Mouse (Mus musculus) forebrain, embryonic 16.5 days (tissue): ENCODE results near the gene Stx8. TPM values are rescaled to one million over a fixed set of nuclear protein-coding genes. Genes with fewer than 3 reads are reported as not detected.

ENCODE experiments used
- ATAC-seq: fragments of 200-750 bp; cut with Nextera tagmentation; 2 replicates; pipeline ENCODE4 v1.8.0; 2017; ENCODE audit warnings: mild to moderate bottlenecking, moderate library complexity
- H3K27ac ChIP-seq: fragments of 300-500 bp; sonication (generic); 2 replicates; pipeline ENCODE4 v1.5.1; 2014; ENCODE audit warnings: low read length, control low read depth
- H3K27me3 ChIP-seq: fragments of 300-500 bp; sonication (generic); replicated peaks from 2 replicates; pipeline ENCODE4 v1.6.1; 2014; ENCODE audit warnings: low read length; ENCODE audit not compliant: control insufficient read depth, insufficient read depth
- H3K36me3 ChIP-seq: fragments of 300-500 bp; sonication (generic); 2 replicates; pipeline ENCODE4 v1.6.1; 2014; ENCODE audit not compliant: control insufficient read depth, insufficient read depth
- H3K4me1 ChIP-seq: fragments of 300-500 bp; sonication (generic); replicated peaks from 2 replicates; pipeline ENCODE4 v1.6.1; 2014; ENCODE audit warnings: low read length; ENCODE audit not compliant: control insufficient read depth, insufficient read depth
- H3K4me2 ChIP-seq: fragments of 300-500 bp; sonication (generic); 2 replicates; pipeline ENCODE4 v1.6.1; 2014; ENCODE audit warnings: mild to moderate bottlenecking, low read length, control low read depth
- H3K4me3 ChIP-seq: fragments of 300-500 bp; sonication (generic); replicated peaks from 2 replicates; pipeline ENCODE4 v1.5.1; 2014; ENCODE audit warnings: mild to moderate bottlenecking, low read length, control low read depth
- H3K9ac ChIP-seq: fragments of 300-500 bp; sonication (generic); replicated peaks from 2 replicates; pipeline ENCODE4 v1.6.1; 2014; ENCODE audit warnings: low read depth, low read length, control low read depth
- H3K9me3 ChIP-seq: fragments of 300-500 bp; sonication (generic); 2 replicates; pipeline ENCODE4 v1.6.1; 2016; ENCODE audit warnings: low read length; ENCODE audit not compliant: control insufficient read depth
- WGBS: fragments of 180-500 bp; shearing (Covaris S2); extraction: QIAGEN DNeasy Blood & Tissue Kit; methylation state at CpG from one replicate; pipeline ENCODE4 v1.1.7; 2014; 5-methylcytosine and 5-hydroxymethylcytosine counted together
- polyA plus RNA-seq: library from polyadenylated mRNA; unstranded; fragments of >200 nt; fragmentation: Nextera tagmentation; extraction: Ambion mirVana; gene quantifications from 2 replicates; pipeline ENCODE4 v1.2.1, GENCODE M21; 2015

The Stx8 gene
- polyA plus RNA-seq, 1 experiment from 2014 or later: 68.2 TPM

DNA sequence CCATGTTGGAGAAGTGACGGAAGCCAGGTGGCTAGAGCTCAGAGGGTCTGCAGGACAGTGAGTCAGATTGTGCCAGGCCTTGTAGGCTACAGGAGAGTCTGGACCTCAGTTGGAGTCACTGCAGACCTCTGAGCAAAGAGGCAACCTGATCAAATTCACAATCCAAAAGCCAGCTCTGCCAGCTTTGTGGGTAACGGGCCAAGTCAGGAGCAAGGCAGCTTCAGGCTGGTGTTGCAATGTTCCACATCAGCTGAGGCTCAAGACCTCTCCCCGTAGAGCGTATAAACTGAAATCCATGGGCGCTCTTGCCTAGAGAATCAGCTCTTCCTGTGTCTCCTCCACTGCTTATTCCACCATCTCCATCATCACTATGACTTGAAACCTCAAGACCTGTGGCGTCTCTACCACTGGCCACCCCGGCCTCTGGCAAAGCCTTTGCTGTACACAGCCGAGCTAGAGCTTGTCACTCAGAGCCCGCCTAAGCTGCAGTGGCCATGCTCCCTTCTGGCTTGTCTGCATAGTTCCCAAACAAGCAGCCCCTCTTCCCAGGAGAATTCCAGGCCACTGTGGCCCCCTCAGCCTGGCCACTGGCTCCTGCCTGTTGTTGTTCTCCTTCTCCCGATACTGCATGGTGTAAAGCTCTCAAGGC, 235.9 kb downstream of the Stx8 start:
- no peak overlapping the region for H3K27ac ChIP-seq
- no peak overlapping the region for H3K4me3 ChIP-seq
- ATAC-seq: no peak
- WGBS: 84% methylated on average over 10 of the region's 10 CpGs
- no peaks in the 10 kb centered on the region for H3K27me3 ChIP-seq
- H3K4me1 ChIP-seq: peaks cover 5% of the 10 kb centered on the region; the same call in 1 of the 2 replicates
- no peak overlapping the region for H3K9ac ChIP-seq
- no peaks in the 10 kb centered on the region for H3K9me3 ChIP-seq
- H3K4me2 ChIP-seq: no peak overlapping the region
- H3K36me3 ChIP-seq: no peaks in the 10 kb centered on the region

GRCm38 (mm10) chr11:68202561-68202960, 236.6 kb downstream of the Stx8 start:
- H3K4me3 ChIP-seq: no peak overlapping the region
- no peaks in the 10 kb centered on the region for H3K36me3 ChIP-seq
- no peak overlapping the region for H3K9ac ChIP-seq
- WGBS: 59% methylated on average over 10 of the region's 10 CpGs
- no peak overlapping the region for H3K27ac ChIP-seq
- H3K4me1 ChIP-seq: peaks cover 5% of the 10 kb centered on the region; the same call in 1 of the 2 replicates
- no peaks in the 10 kb centered on the region for H3K9me3 ChIP-seq
- no peak overlapping the region for H3K4me2 ChIP-seq
- ATAC-seq: no peak
- H3K27me3 ChIP-seq: no peaks in the 10 kb centered on the region

- ATAC-seq: no peak
- H3K36me3 ChIP-seq: no peaks in the 10 kb centered on the region
- H3K4me1 ChIP-seq: peaks cover 5% of the 10 kb centered on the region; the same call in 1 of the 2 replicates
- H3K9me3 ChIP-seq: no peaks in the 10 kb centered on the region
- H3K27me3 ChIP-seq: no peaks in the 10 kb centered on the region
- WGBS: 72% methylated on average over 10 of the region's 10 CpGs
- H3K4me3 ChIP-seq: no peak overlapping the region
- no peak overlapping the region for H3K4me2 ChIP-seq
- H3K27ac ChIP-seq: no peak overlapping the region
- no peak overlapping the region for H3K9ac ChIP-seq
Observed at GRCm38 (mm10) chr11:68203658-68204315, 237.8 kb downstream of the Stx8 start.

DNA sequence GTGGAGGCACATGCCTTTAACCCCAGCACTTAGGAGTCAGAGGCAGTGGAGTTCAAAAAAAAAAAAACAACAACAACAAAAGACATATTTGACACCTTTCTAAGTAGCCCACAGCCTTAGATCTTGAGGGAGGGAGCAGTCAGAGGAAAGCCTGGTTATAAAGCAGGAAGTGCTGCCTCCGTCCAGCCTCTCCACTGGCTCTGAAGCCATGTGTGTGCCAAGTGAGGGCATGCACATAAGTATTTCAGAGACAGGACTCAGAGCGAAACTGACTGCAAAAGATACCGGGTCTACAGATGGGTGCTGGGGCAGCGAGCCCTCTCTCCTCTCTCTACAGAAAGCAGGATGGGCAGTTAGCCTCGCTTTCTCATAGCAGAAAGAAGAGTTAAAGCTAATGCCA, 238.4 kb downstream of the Stx8 start:
- 94% methylated on average over 5 of the region's 5 CpGs for WGBS
- H3K4me2 ChIP-seq: no peak overlapping the region
- no peak overlapping the region for H3K27ac ChIP-seq
- no peak overlapping the region for H3K9ac ChIP-seq
- no peaks in the 10 kb centered on the region; the same call in 1 of the 2 replicates for H3K4me1 ChIP-seq
- no peaks in the 10 kb centered on the region for H3K9me3 ChIP-seq
- H3K36me3 ChIP-seq: no peaks in the 10 kb centered on the region
- H3K27me3 ChIP-seq: no peaks in the 10 kb centered on the region
- no peak overlapping the region for H3K4me3 ChIP-seq
- no peak for ATAC-seq

GRCm38 (mm10) chr11:68205572-68206229, 239.7 kb downstream of the Stx8 start:
- H3K4me3 ChIP-seq: no peak overlapping the region
- H3K27ac ChIP-seq: no peak overlapping the region
- ATAC-seq: no peak
- no peak overlapping the region for H3K9ac ChIP-seq
- H3K36me3 ChIP-seq: no peaks in the 10 kb centered on the region
- H3K4me2 ChIP-seq: no peak overlapping the region
- WGBS: 80% methylated on average over 10 of the region's 10 CpGs
- no peaks in the 10 kb centered on the region; the same call in 1 of the 2 replicates for H3K4me1 ChIP-seq
- no peaks in the 10 kb centered on the region for H3K9me3 ChIP-seq
- no peaks in the 10 kb centered on the region for H3K27me3 ChIP-seq

GRCm38 (mm10) chr11:68208023-68208422, 242.0 kb downstream of the Stx8 start:
- Histone ChIP-seq H3K9ac (no peak overlapping the region), H3K4me1 (no peaks in the 10 kb centered on the region; the same call in 1 of the 2 replicates), H3K27ac (no peak overlapping the region), H3K36me3 (no peaks in the 10 kb centered on the region), H3K4me3 (no peak overlapping the region), H3K9me3 (no peaks in the 10 kb centered on the region), H3K4me2 (no peak overlapping the region), H3K27me3 (no peaks in the 10 kb centered on the region)
- 91% methylated on average over 2 of the region's 2 CpGs for WGBS
- no peak for ATAC-seq

GRCm38 (mm10) chr11:68208582-68208981, 242.6 kb downstream of the Stx8 start:
- Histone ChIP-seq H3K4me3 (no peak overlapping the region), H3K4me2 (no peak overlapping the region), H3K36me3 (no peaks in the 10 kb centered on the region), H3K4me1 (no peaks in the 10 kb centered on the region; the same call in 1 of the 2 replicates), H3K27ac (no peak overlapping the region), H3K27me3 (no peaks in the 10 kb centered on the region), H3K9ac (no peak overlapping the region), H3K9me3 (no peaks in the 10 kb centered on the region)
- ATAC-seq: no peak
- 71% methylated on average over 1 of the region's 1 CpGs for WGBS

GRCm38 (mm10) chr11:68209506-68209905, 243.5 kb downstream of the Stx8 start:
- WGBS: 96% methylated on average over 4 of the region's 4 CpGs
- no peak overlapping the region for H3K4me3 ChIP-seq

DNA sequence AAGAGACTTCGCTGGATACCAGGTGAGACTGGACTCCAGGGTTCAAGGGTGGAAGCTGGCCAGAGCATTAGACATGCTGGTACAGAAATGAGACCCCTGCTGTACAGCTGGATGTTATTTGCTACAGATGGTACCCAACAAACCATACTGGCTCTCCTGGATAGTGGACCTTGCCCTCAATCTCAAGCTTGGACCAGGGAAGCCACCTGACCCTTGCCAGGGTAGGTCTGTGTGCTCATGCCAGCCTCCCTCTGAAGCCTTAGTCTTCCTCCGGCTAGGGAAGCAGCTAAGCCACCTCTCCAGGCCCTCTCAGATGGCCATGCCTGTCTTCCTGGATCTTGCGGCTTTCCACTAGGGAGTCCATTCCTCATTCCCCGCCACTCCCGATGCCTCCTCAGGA, 244.7 kb downstream of the Stx8 start:
- peaks cover 11% of the 10 kb centered on the region for H3K4me1 ChIP-seq
- H3K9ac ChIP-seq: no peak overlapping the region
- H3K27ac ChIP-seq: no peak overlapping the region
- no peaks in the 10 kb centered on the region for H3K27me3 ChIP-seq
- H3K9me3 ChIP-seq: no peaks in the 10 kb centered on the region
- H3K4me2 ChIP-seq: no peak overlapping the region
- ATAC-seq: no peak
- no peaks in the 10 kb centered on the region for H3K36me3 ChIP-seq
- 96% methylated on average over 5 of the region's 5 CpGs for WGBS
- no peak overlapping the region for H3K4me3 ChIP-seq

More at GRCm38 (mm10) chr11:68209506-68209905, 243.5 kb downstream of the Stx8 start:
- Histone ChIP-seq H3K4me1 (no peaks in the 10 kb centered on the region; the same call in 1 of the 2 replicates), H3K9me3 (no peaks in the 10 kb centered on the region), H3K27me3 (no peaks in the 10 kb centered on the region), H3K9ac (no peak overlapping the region), H3K36me3 (no peaks in the 10 kb centered on the region), H3K27ac (no peak overlapping the region), H3K4me2 (no peak overlapping the region)
- ATAC-seq: no peak
